Mouse (Mus musculus): ENCODE measurements around the gene Fmo3. TPM values are rescaled to one million over a fixed set of nuclear protein-coding genes. Genes with fewer than 3 reads are reported as not detected.

The Fmo3 gene
- polyA plus RNA-seq, 1 experiment from 2014 or later: not detected

DNA sequence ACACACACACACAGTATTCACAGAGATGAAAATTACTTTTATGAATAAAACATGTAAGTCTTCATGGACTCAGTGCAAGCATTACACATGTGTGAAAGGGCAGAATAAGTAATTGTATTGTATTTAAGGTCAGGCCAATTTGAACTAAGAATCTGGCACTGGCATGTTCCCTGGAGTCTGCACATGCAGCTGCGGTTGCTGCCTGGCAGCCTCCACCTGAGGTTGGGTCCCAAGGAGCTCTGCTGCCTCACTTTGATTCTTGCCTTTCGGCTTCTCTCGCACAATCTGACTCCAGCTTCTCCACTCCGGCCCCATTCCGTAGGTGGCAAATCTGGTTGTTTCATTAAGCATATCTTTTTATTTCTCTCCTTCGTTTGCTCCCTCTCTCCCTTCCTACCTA lies 36.4 kb downstream of the Fmo3 start:
- Histone ChIP-seq H3K36me3 (replicated peaks) (no peaks in the 10 kb centered on the region), H3K9me3 (replicated peaks) (no peaks in the 10 kb centered on the region), H3K9ac (no peak overlapping the region), H3K4me2 (no peak overlapping the region), H3K4me3 (replicated peaks) (no peak overlapping the region), H3K4me1 (replicated peaks) (no peaks in the 10 kb centered on the region), H3K27ac (replicated peaks) (no peak overlapping the region), H3K27me3 (no peaks in the 10 kb centered on the region)
- WGBS (ENCODE audit: insufficient replicate concordance): 75% methylated on average over 6 of the region's 6 CpGs
- ATAC-seq (ENCODE audit: insufficient read depth): no peak

GRCm38 (mm10) chr1:162946837-162947558 lies 37.3 kb downstream of the Fmo3 start:
- Histone ChIP-seq H3K9me3 (replicated peaks) (no peaks in the 10 kb centered on the region), H3K4me3 (replicated peaks) (no peak overlapping the region), H3K27me3 (no peaks in the 10 kb centered on the region), H3K4me2 (no peak overlapping the region), H3K36me3 (replicated peaks) (no peaks in the 10 kb centered on the region), H3K9ac (no peak overlapping the region), H3K27ac (replicated peaks) (no peak overlapping the region), H3K4me1 (replicated peaks) (no peaks in the 10 kb centered on the region)
- WGBS (ENCODE audit: insufficient replicate concordance): 63% methylated on average over 4 of the region's 4 CpGs
- no peak for ATAC-seq (ENCODE audit: insufficient read depth)

DNA sequence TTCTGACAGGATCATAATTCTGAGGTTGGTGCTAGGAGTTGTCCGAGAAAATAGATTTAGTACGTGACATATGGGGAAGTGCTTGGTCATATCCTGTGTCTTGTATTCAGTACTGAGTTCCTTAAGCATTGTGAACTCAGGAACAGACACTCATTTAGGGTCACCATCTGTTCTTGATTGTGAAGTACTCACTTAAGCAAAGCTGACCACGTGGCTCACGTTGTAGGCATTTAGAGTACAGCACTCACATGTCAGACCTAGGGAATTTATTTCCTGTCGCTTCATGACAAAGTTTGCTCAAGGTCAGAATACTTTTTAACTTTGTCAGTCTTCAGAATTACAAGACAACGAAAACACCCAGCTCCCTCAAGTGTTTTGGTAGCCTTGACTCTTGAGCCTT lies 40.6 kb downstream of the Fmo3 start:
- H3K9me3 ChIP-seq (replicated peaks): no peaks in the 10 kb centered on the region
- H3K27ac ChIP-seq (replicated peaks): no peak overlapping the region
- H3K36me3 ChIP-seq (replicated peaks): no peaks in the 10 kb centered on the region
- H3K4me1 ChIP-seq (replicated peaks): no peaks in the 10 kb centered on the region
- WGBS (ENCODE audit: insufficient replicate concordance): 31% methylated on average over 6 of the region's 6 CpGs
- H3K9ac ChIP-seq: no peak overlapping the region
- H3K4me2 ChIP-seq: no peak overlapping the region
- no peak; the same call in 1 of the 2 replicates for ATAC-seq (ENCODE audit: insufficient read depth)
- no peak overlapping the region for H3K4me3 ChIP-seq (replicated peaks)
- no peaks in the 10 kb centered on the region for H3K27me3 ChIP-seq

GRCm38 (mm10) chr1:162938696-162939351 lies 45.5 kb downstream of the Fmo3 start:
- Histone ChIP-seq H3K9me3 (replicated peaks) (no peaks in the 10 kb centered on the region), H3K27ac (replicated peaks) (no peak overlapping the region), H3K4me3 (replicated peaks) (no peak overlapping the region), H3K9ac (no peak overlapping the region), H3K4me2 (no peak overlapping the region), H3K36me3 (replicated peaks) (no peaks in the 10 kb centered on the region), H3K4me1 (replicated peaks) (no peaks in the 10 kb centered on the region), H3K27me3 (no peaks in the 10 kb centered on the region)
- 74% methylated on average over 4 of the region's 4 CpGs for WGBS (ENCODE audit: insufficient replicate concordance)
- no peak for ATAC-seq (ENCODE audit: insufficient read depth)

GRCm38 (mm10) chr1:162937970-162938695 lies 46.2 kb downstream of the Fmo3 start:
- Histone ChIP-seq H3K27ac (replicated peaks) (no peak overlapping the region), H3K9me3 (replicated peaks) (no peaks in the 10 kb centered on the region), H3K36me3 (replicated peaks) (no peaks in the 10 kb centered on the region), H3K27me3 (no peaks in the 10 kb centered on the region), H3K4me1 (replicated peaks) (no peaks in the 10 kb centered on the region), H3K9ac (no peak overlapping the region), H3K4me2 (no peak overlapping the region), H3K4me3 (replicated peaks) (no peak overlapping the region)
- WGBS (ENCODE audit: insufficient replicate concordance): 51% methylated on average over 5 of the region's 5 CpGs
- no peak for ATAC-seq (ENCODE audit: insufficient read depth)

DNA sequence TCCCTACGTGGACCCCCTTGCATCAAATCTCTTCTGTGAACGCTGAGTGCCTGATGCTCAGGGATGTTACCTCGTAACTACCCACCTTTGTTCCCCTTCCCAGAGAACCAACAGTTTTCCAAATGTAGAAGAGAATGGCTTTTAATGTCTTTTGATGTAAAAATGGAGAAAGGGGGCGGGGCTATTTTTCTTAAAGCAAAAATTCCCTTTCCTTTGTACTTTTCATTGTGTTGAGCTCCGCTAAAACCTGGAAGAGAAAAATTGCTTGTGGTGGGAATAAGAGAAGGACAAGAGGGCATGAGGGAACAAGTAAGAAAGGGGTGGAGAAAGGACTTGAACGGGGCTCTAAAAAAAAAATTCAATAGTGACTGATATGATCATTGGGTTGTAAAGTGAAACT lies 46.9 kb downstream of the Fmo3 start, which contains the start of gene Fmo6:
Gene Fmo6 (minus strand): TSS at position 101 of the 400 bp plus-strand sequence.
- no peaks in the 10 kb centered on the region for H3K4me1 ChIP-seq (replicated peaks)
- H3K4me3 ChIP-seq (replicated peaks): no peak within 1 kb of the TSS
- H3K27me3 ChIP-seq: no peaks in the 10 kb centered on the region
- no peak for ATAC-seq (ENCODE audit: insufficient read depth)
- no peaks in the 10 kb centered on the region for H3K36me3 ChIP-seq (replicated peaks)
- no peak within 1 kb of the TSS for H3K4me2 ChIP-seq
- no peak within 1 kb of the TSS for H3K27ac ChIP-seq (replicated peaks)
- 63% methylated on average over 6 of the region's 6 CpGs for WGBS (ENCODE audit: insufficient replicate concordance)
- no peak within 1 kb of the TSS for H3K9ac ChIP-seq
- H3K9me3 ChIP-seq (replicated peaks): no peaks in the 10 kb centered on the region

GRCm38 (mm10) chr1:162934374-162935012 lies 49.8 kb downstream of the Fmo3 start:
- H3K27ac ChIP-seq (replicated peaks): no peak overlapping the region
- no peaks in the 10 kb centered on the region for H3K27me3 ChIP-seq
- no peaks in the 10 kb centered on the region for H3K4me1 ChIP-seq (replicated peaks)
- WGBS (ENCODE audit: insufficient replicate concordance): 63% methylated on average over 4 of the region's 4 CpGs
- no peaks in the 10 kb centered on the region for H3K36me3 ChIP-seq (replicated peaks)
- H3K4me3 ChIP-seq (replicated peaks): no peak overlapping the region
- no peak overlapping the region for H3K9ac ChIP-seq
- ATAC-seq (ENCODE audit: insufficient read depth): no peak
- no peak overlapping the region for H3K4me2 ChIP-seq
- H3K9me3 ChIP-seq (replicated peaks): no peaks in the 10 kb centered on the region

GRCm38 (mm10) chr1:162932386-162932785 lies 51.9 kb downstream of the Fmo3 start:
- H3K36me3 ChIP-seq (replicated peaks): no peaks in the 10 kb centered on the region
- H3K4me3 ChIP-seq (replicated peaks): no peak overlapping the region
- H3K4me1 ChIP-seq (replicated peaks): no peaks in the 10 kb centered on the region
- H3K4me2 ChIP-seq: no peak overlapping the region
- H3K9ac ChIP-seq: no peak overlapping the region
- no peaks in the 10 kb centered on the region for H3K27me3 ChIP-seq
- WGBS (ENCODE audit: insufficient replicate concordance): 71% methylated on average over 4 of the region's 4 CpGs
- no peak overlapping the region for H3K27ac ChIP-seq (replicated peaks)
- ATAC-seq (ENCODE audit: insufficient read depth): no peak
- H3K9me3 ChIP-seq (replicated peaks): no peaks in the 10 kb centered on the region

DNA sequence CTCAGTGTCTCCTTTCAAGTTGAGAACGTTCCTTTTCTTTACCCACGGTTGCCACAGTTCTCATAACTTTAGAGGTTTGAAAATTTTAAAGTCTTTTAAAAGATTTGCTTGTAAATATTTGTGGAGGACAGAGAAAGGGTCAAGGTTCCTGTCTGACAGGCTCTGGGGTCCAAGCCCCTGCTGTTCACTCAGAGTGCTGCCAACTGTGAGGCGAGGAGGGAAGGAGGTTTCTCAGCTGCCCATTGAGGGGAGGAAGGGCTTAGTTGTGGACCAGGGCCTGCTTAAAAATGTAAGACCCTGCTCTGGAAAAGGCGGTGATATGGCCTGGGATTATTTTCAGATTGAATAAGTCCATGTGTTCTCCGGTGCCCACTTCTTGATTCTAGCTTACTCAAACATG lies 52.4 kb downstream of the Fmo3 start:
- no peak overlapping the region for H3K4me3 ChIP-seq (replicated peaks)
- no peak overlapping the region for H3K27ac ChIP-seq (replicated peaks)
- H3K27me3 ChIP-seq: no peaks in the 10 kb centered on the region
- no peaks in the 10 kb centered on the region for H3K9me3 ChIP-seq (replicated peaks)
- 55% methylated on average over 5 of the region's 5 CpGs for WGBS (ENCODE audit: insufficient replicate concordance)
- H3K4me2 ChIP-seq: no peak overlapping the region
- ATAC-seq (ENCODE audit: insufficient read depth): no peak
- no peaks in the 10 kb centered on the region for H3K36me3 ChIP-seq (replicated peaks)
- H3K4me1 ChIP-seq (replicated peaks): no peaks in the 10 kb centered on the region
- H3K9ac ChIP-seq: no peak overlapping the region

DNA sequence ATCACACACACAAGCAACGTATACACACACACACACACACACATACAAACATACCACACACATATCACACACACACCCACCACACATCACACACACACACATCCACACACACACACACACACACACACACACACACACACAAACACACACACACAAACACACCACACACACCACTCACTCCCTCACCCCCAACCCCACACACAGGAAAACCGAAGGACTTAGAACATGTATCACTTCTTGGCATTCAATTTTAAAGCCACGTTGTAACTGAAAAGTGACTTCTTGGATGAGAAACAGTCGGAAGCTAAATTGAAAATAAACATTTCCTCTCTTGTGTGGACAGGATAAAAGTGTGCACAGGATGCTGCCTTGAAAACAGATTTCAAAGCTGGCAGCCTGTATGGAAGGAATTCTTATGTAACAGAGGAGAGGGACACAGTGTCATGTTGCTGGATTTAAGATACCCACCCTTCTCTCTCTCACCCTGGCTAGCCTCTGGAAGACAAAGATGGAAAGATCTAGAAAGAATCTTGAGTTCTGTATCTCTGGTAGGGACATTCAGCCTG lies 52.9 kb downstream of the Fmo3 start:
- H3K27ac ChIP-seq (replicated peaks): no peak overlapping the region
- no peaks in the 10 kb centered on the region for H3K4me1 ChIP-seq (replicated peaks)
- no peak overlapping the region for H3K9ac ChIP-seq
- ATAC-seq (ENCODE audit: insufficient read depth): no peak
- WGBS (ENCODE audit: insufficient replicate concordance): 50% methylated on average over 4 of the region's 4 CpGs
- no peaks in the 10 kb centered on the region for H3K27me3 ChIP-seq
- H3K4me2 ChIP-seq: no peak overlapping the region
- no peak overlapping the region for H3K4me3 ChIP-seq (replicated peaks)
- no peaks in the 10 kb centered on the region for H3K9me3 ChIP-seq (replicated peaks)
- no peaks in the 10 kb centered on the region for H3K36me3 ChIP-seq (replicated peaks)

DNA sequence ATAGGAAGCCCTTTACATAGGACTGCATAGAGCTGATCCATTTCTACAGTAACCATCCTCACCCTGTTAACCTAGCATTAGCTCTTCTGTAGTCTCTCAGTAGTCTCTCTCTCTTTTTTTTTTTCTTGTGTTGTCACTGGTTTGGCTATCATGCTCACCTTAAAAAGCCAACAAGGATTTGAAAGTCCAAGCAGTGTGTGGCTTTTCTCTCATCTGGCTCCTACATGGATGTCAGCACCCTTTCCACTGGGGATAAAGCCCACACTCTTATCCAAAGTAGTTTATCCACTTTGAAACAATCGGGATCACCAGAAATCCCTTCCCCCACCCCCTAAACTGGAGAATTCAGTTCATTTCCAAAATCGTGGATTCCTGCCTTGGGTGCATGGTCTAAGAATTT lies 53.7 kb downstream of the Fmo3 start:
- H3K4me1 ChIP-seq (replicated peaks): no peaks in the 10 kb centered on the region
- WGBS (ENCODE audit: insufficient replicate concordance): 55% methylated on average over 2 of the region's 2 CpGs

More for the DNA sequence above, 53.7 kb downstream of the Fmo3 start:
- Histone ChIP-seq H3K27me3 (no peaks in the 10 kb centered on the region), H3K9me3 (replicated peaks) (no peaks in the 10 kb centered on the region), H3K4me3 (replicated peaks) (no peak overlapping the region), H3K27ac (replicated peaks) (no peak overlapping the region), H3K9ac (no peak overlapping the region), H3K4me2 (no peak overlapping the region), H3K36me3 (replicated peaks) (no peaks in the 10 kb centered on the region)
- no peak for ATAC-seq (ENCODE audit: insufficient read depth)
